Mouse (Mus musculus): ENCODE results near the gene Asap2.

GRCm38 (mm10) chr12:21191546-21191945 lies 201.3 kb downstream of the Asap2 start:
- TF ChIP-seq CTCF (IDR thresholded peaks at IDR 0.05; ENCODE audit: low read depth) (no peak), EP300 (IDR thresholded peaks at IDR 0.05; ENCODE audit: low read depth) (peak; percentile 55)
